Mouse (Mus musculus) CH12.LX (cell line): ENCODE data around the gene Cdk14. TPM values are rescaled to one million over a fixed set of nuclear protein-coding genes. Genes with fewer than 3 reads are reported as not detected.

Source experiments
- DNase-seq: peaks from one replicate; pipeline ENCODE4 v3.0.0-alpha.2; 2013; ENCODE audit errors: extremely low read depth
- H3K27ac ChIP-seq: 2 replicates; pipeline ENCODE4 v1.5.1; 2012; ENCODE audit warnings: low read depth, mild to moderate bottlenecking, control low read depth, moderate library complexity; ENCODE audit not compliant: insufficient read depth
- H3K27me3 ChIP-seq: replicated peaks from 2 replicates; pipeline ENCODE3; 2012; ENCODE audit warnings: inconsistent platforms
- H3K36me3 ChIP-seq, 2 experiments: replicated peaks in 1 of 2; 2 replicates each; pipeline versions ENCODE3 to v1.6.1; 2012; ENCODE audit warnings: inconsistent platforms in 1 of 2, low read length in 1 of 2, mild to moderate bottlenecking in 1 of 2, mixed read lengths in 1 of 2, moderate library complexity in 1 of 2; ENCODE audit not compliant: control insufficient read depth in 1 of 2, insufficient read depth in 1 of 2
- H3K4me1 ChIP-seq, 2 experiments: 2 replicates each; pipeline ENCODE4 v1.6.1; 2012; ENCODE audit warnings: inconsistent platforms in 1 of 2, moderate library complexity in 1 of 2; ENCODE audit not compliant: insufficient read depth in 2 of 2, control insufficient read depth in 1 of 2
- H3K4me2 ChIP-seq: 2 replicates; pipeline ENCODE4 v1.6.1; 2012; ENCODE audit warnings: low read depth, mild to moderate bottlenecking, control low read depth; ENCODE audit not compliant: poor library complexity, insufficient read depth, severe bottlenecking
- H3K4me3 ChIP-seq, 3 experiments: fragments of 150-350 bp in 1 of 3; sonication (generic) in 1 of 3; replicated peaks in 1 of 3; 2 replicates each; pipeline versions ENCODE3 to v1.5.1; 2011 to 2012; ENCODE audit warnings: low read depth in 2 of 3, low read length in 2 of 3, mild to moderate bottlenecking in 2 of 3, moderate library complexity in 2 of 3, control low read depth in 1 of 3, improper control_type of control experiment in 1 of 3, inconsistent platforms in 1 of 3, mixed read lengths in 1 of 3; ENCODE audit not compliant: poor library complexity in 1 of 3
- H3K79me2 ChIP-seq: replicated peaks from 2 replicates; pipeline ENCODE4 v1.6.1; 2012; ENCODE audit warnings: mild to moderate bottlenecking, moderate library complexity; ENCODE audit not compliant: control insufficient read depth, poor library complexity, insufficient read depth, severe bottlenecking; ENCODE audit errors: extremely low read depth
- H3K9ac ChIP-seq: 2 replicates; pipeline ENCODE4 v1.6.1; 2012; ENCODE audit warnings: low read depth, mild to moderate bottlenecking, control low read depth, moderate library complexity; ENCODE audit not compliant: insufficient read depth
- H3K9me3 ChIP-seq: replicated peaks from 2 replicates; pipeline ENCODE3; 2012; ENCODE audit warnings: low read length, inconsistent platforms, mixed read lengths
- CHD1 ChIP-seq: IDR thresholded peaks from 2 replicates; pipeline ENCODE4 v1.6.1; 2012; ENCODE audit warnings: low read depth, low read length, improper control_type of control experiment, inconsistent platforms
- CHD2 ChIP-seq: IDR thresholded peaks from 2 replicates; pipeline ENCODE4 v1.6.1; 2011; ENCODE audit warnings: low read length, improper control_type of control experiment
- ELF1 ChIP-seq: IDR thresholded peaks from 2 replicates; pipeline ENCODE4 v1.6.1; 2014; ENCODE audit warnings: low read depth, mild to moderate bottlenecking, inconsistent platforms, low read length, improper control_type of control experiment
- EP300 ChIP-seq: IDR thresholded peaks from 2 replicates; pipeline ENCODE4 v1.6.1; 2011; ENCODE audit warnings: low read length, improper control_type of control experiment
- ETS1 ChIP-seq: conservative IDR thresholded peaks from 2 replicates; pipeline ENCODE4 v1.6.1; 2012; ENCODE audit warnings: low read depth, mild to moderate bottlenecking, inconsistent platforms, low read length, improper control_type of control experiment, moderate library complexity
- HCFC1 ChIP-seq: IDR thresholded peaks from 2 replicates; pipeline ENCODE4 v1.6.1; 2012; ENCODE audit warnings: low read depth, mild to moderate bottlenecking, inconsistent platforms, low read length, improper control_type of control experiment
- JUN ChIP-seq: IDR thresholded peaks from 2 replicates; pipeline ENCODE4 v1.6.1; 2011; ENCODE audit warnings: low read depth, mild to moderate bottlenecking, low read length, improper control_type of control experiment, moderate library complexity; ENCODE audit not compliant: insufficient read depth
- JUND ChIP-seq: conservative IDR thresholded peaks from 2 replicates; pipeline ENCODE4 v1.6.1; 2011; ENCODE audit warnings: low read depth, low read length, improper control_type of control experiment
- KAT2A ChIP-seq: IDR thresholded peaks from 2 replicates; pipeline ENCODE4 v1.6.1; 2012; ENCODE audit warnings: low read length, improper control_type of control experiment, inconsistent platforms; ENCODE audit not compliant: insufficient replicate concordance
- MEF2A ChIP-seq: IDR thresholded peaks from 2 replicates; pipeline ENCODE4 v1.6.1; 2014; ENCODE audit warnings: low read depth, mild to moderate bottlenecking, inconsistent platforms, low read length, improper control_type of control experiment, borderline replicate concordance
- MYC ChIP-seq: IDR thresholded peaks from 2 replicates; pipeline ENCODE4 v1.6.1; 2011; ENCODE audit warnings: low read depth, mild to moderate bottlenecking, improper control_type of control experiment, low read length
- NELFE ChIP-seq: IDR thresholded peaks from 2 replicates; pipeline ENCODE4 v1.6.1; 2011; ENCODE audit warnings: low read depth, low read length, improper control_type of control experiment
- NRF1 ChIP-seq: IDR thresholded peaks from 2 replicates; pipeline ENCODE4 v1.6.1; 2014; ENCODE audit warnings: low read depth, mild to moderate bottlenecking, inconsistent platforms, low read length, improper control_type of control experiment, moderate library complexity
- POLR2A ChIP-seq: IDR thresholded peaks from 2 replicates; pipeline ENCODE4 v1.6.1; 2011; ENCODE audit warnings: low read depth, mild to moderate bottlenecking, improper control_type of control experiment, low read length
- POLR2AphosphoS2 ChIP-seq: IDR thresholded peaks from 2 replicates; pipeline ENCODE4 v1.6.1; 2011; ENCODE audit warnings: low read depth, low read length, improper control_type of control experiment
- RAD21 ChIP-seq: IDR thresholded peaks from 2 replicates; pipeline ENCODE4 v1.6.1; 2011; ENCODE audit warnings: low read depth, mild to moderate bottlenecking, low read length, improper control_type of control experiment, moderate library complexity
- RCOR1 ChIP-seq: conservative IDR thresholded peaks from 2 replicates; pipeline ENCODE4 v1.6.1; 2012; ENCODE audit warnings: low read depth, mild to moderate bottlenecking, inconsistent platforms, low read length, improper control_type of control experiment
- SMC3 ChIP-seq: IDR thresholded peaks from 2 replicates; pipeline ENCODE4 v1.6.1; 2011; ENCODE audit warnings: low read depth, low read length, improper control_type of control experiment
- TBP ChIP-seq: conservative IDR thresholded peaks from 2 replicates; pipeline ENCODE4 v1.6.1; 2011; ENCODE audit warnings: low read depth, low read length, improper control_type of control experiment
- UBTF ChIP-seq: IDR thresholded peaks from 2 replicates; pipeline ENCODE4 v1.6.1; 2012; ENCODE audit warnings: low read depth, mild to moderate bottlenecking, inconsistent platforms, low read length, improper control_type of control experiment, moderate library complexity
- USF2 ChIP-seq: conservative IDR thresholded peaks from 2 replicates; pipeline ENCODE4 v1.6.1; 2011; ENCODE audit warnings: low read depth, low read length, improper control_type of control experiment
- ZC3H11A ChIP-seq: IDR thresholded peaks from 2 replicates; pipeline ENCODE4 v1.6.1; 2012; ENCODE audit warnings: low read depth, mild to moderate bottlenecking, inconsistent platforms, low read length, improper control_type of control experiment
- ZKSCAN1 ChIP-seq: IDR thresholded peaks from 2 replicates; pipeline ENCODE4 v1.6.1; 2012; ENCODE audit warnings: low read depth, inconsistent platforms, low read length, improper control_type of control experiment, borderline replicate concordance
- ZMIZ1 ChIP-seq: IDR thresholded peaks from 2 replicates; pipeline ENCODE4 v1.6.1; 2012; ENCODE audit warnings: low read depth, mild to moderate bottlenecking, inconsistent platforms, low read length, improper control_type of control experiment
- ZNF384 ChIP-seq: IDR thresholded peaks from 2 replicates; pipeline ENCODE4 v1.6.1; 2012; ENCODE audit warnings: low read depth, low read length, improper control_type of control experiment, inconsistent platforms
- dilution Hi-C: fragments of 300-500 bp; cut with MboI; formaldehyde crosslinking; loops from 2 replicates; pipeline ENCODE4 v1.14.3; 2020; ENCODE audit warnings: low sequenced_read_pairs; ENCODE audit not compliant: extremely low pct_unique_long_range_greater_than_20kb, extremely low pct_ligation_motif_present
- in situ Hi-C: fragments of 300-500 bp; cut with MboI; formaldehyde crosslinking; loops from 3 replicates; pipeline ENCODE4 v1.14.3; 2019; ENCODE audit warnings: low sequenced_read_pairs, low pct_ligation_motif_present, low pct_unique_long_range_greater_than_20kb, mixed read lengths
- polyA plus RNA-seq: library from polyadenylated mRNA; unstranded; fragments of >175 nt; gene quantifications from 2 replicates; pipeline ENCODE4 v1.2.1, GENCODE M21; 2012; ENCODE audit warnings: low read depth; ENCODE audit not compliant: insufficient read length
- total RNA-seq, 2 experiments: library from RNA; depleted of rRNA; stranded (reverse); fragments of 300-350 nt in 1 of 2; fragments of >200 nt in 1 of 2; gene quantifications; 2 replicates each; pipeline ENCODE4 v1.2.3; 2012 to 2014

Gene Cdk14
- total and polyA plus RNA-seq, 3 experiments: 3.7 to 12.0 (median 8.9) TPM

DNA sequence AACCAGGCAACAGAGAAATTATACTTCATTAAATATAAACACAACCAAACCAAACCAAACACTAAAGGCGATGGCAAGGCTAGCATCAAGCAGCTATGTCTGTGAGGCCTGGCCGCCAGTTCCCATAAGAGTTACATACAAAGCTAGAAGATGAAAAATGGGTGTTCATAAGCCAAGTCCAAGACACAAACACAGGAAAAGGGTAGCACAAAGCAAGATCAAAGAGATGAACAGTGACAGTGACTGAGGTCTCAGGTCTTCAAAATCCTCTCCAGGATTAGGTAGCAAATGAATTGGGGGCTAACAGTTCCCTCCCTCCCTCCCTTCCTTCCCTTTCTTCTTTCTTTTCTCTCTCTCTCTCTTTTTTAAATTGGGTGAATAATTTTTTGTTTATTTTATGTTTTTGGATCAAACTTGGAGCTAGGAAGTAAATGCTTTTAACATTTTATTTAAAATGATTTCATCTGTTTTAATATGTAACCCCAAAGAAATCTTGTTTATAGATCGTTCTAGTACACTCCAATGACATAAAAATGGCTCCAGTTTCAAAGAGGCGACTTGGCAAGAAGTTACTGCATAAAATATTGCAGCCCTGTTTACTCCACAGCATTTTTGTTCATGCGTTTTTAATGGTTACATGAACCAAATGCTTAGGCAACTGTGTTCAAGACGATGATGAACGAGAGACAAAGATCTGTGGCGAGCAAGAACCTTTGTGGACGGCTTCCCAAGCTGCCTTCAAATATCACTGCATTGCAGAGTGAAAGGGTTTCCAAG lies 568.0 kb downstream of the Cdk14 start:
- H3K79me2 ChIP-seq: no peaks in the 10 kb centered on the region
- no peak for DNase-seq
- H3K4me2 ChIP-seq: no peak overlapping the region
- no peaks in the 10 kb centered on the region for H3K36me3 ChIP-seq
- no peak overlapping the region for H3K9ac ChIP-seq
- no peaks in the 10 kb centered on the region for H3K27me3 ChIP-seq
- no peak overlapping the region for H3K4me3 ChIP-seq
- dilution Hi-C loops: no loop called here
- TF ChIP-seq MYC (no peak), ZMIZ1 (no peak), ELF1 (no peak), ZC3H11A (no peak), NELFE (no peak), CHD1 (no peak), RAD21 (no peak), RCOR1 (no peak), POLR2AphosphoS2 (no peak), JUND (no peak), USF2 (no peak), KAT2A (no peak), POLR2A (no peak), NRF1 (no peak), CHD2 (no peak), JUN (no peak), MEF2A (no peak)
- in situ Hi-C loops: no loop called here
- H3K4me1 ChIP-seq: no peaks in the 10 kb centered on the region
- H3K9me3 ChIP-seq: no peaks in the 10 kb centered on the region
- H3K27ac ChIP-seq: no peak overlapping the region

DNA sequence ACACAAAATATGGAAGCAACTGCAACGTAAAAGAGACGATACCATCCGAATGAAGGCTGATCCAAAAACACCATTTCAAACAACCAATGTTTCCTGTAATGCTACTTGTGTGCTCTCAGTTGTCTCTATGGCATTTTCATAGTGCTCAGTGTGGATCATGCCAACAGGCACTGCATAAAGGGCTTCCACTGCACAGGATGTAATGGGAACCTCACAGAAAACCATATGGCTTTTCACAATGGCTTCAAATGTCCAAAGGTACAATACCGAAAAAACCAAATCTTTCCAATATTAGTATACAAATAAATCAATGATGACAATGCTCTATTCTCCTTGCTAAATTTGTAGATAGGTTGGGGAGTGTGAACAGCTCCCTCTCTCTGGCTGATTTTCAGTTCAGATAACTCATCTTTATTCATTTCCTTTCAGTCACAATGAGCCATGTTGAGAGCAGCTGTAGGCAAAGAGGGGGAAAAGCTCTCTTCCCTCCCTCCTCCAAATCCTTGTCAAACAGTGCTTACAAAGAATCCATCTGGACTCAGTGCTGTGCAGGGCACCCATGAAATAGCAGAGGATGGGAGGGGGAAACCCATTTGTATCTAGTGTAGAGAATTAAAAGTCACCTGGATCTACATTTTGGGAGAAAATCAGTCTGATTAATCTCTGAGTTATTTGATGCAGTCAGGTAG lies 568.7 kb downstream of the Cdk14 start:
- Histone ChIP-seq H3K4me1 (no peaks in the 10 kb centered on the region), H3K9me3 (no peaks in the 10 kb centered on the region), H3K27ac (no peak overlapping the region), H3K4me3 (no peak overlapping the region), H3K79me2 (no peaks in the 10 kb centered on the region), H3K27me3 (no peaks in the 10 kb centered on the region)
- no peak for DNase-seq
- dilution Hi-C loops: no loop called here
- TF ChIP-seq SMC3 (no peak), ZKSCAN1 (no peak), TBP (no peak), POLR2A (no peak), CHD1 (no peak), UBTF (no peak), USF2 (no peak), HCFC1 (no peak), EP300 (no peak), KAT2A (no peak), ETS1 (no peak), RCOR1 (no peak), ZNF384 (no peak)
- TF ChIP-seq, all 38 proteins: peak for 0
- in situ Hi-C loops: no loop called here
- H3K36me3 ChIP-seq: no peaks in the 10 kb centered on the region
- no peak overlapping the region for H3K9ac ChIP-seq
- H3K4me2 ChIP-seq: no peak overlapping the region
